ENCODE assay signal across 8 mouse cellular contexts in genomic region chr5:115564737-115565393, GRCm38 (mm10). TPM values are rescaled to one million over a fixed set of nuclear protein-coding genes. Genes with fewer than 3 reads are reported as not detected.
A peak's percentile ranks its signal among the peaks of the same experiment; 100 is the strongest.
DNase-seq lines count a peak whose midpoint lies in the region; ATAC-seq lines count a peak whose summit lies in the region.

Gene Gcn1l1, plus strand, starts transcription at chr5:115565254.

- peaks cover 37% of the 10 kb centered on the region for H3K36me3 ChIP-seq in embryonic facial prominence, embryonic 15.5 days
- peaks cover 40% of the 10 kb centered on the region for H3K36me3 ChIP-seq in limb, embryonic 15.5 days
- peaks cover 11% of the 10 kb centered on the region for H3K36me3 ChIP-seq in midbrain, embryonic 16.5 days (ENCODE audit: control insufficient read depth, insufficient read depth, low read length)

- 2% methylated on average over 55 of the region's 55 CpGs for WGBS in embryonic facial prominence, embryonic 15.5 days
- WGBS in limb, embryonic 15.5 days = 3% methylated on average over 55 of the region's 55 CpGs
- WGBS in midbrain, embryonic 16.5 days = 4% methylated on average over 28 of the region's 55 CpGs

- H3K4me3 ChIP-seq in embryonic facial prominence, embryonic 15.5 days (replicated peaks) = peak within 1 kb of the TSS; percentile 96
- peak within 1 kb of the TSS; percentile 99 for H3K4me3 ChIP-seq in limb, embryonic 15.5 days
- H3K4me3 ChIP-seq in midbrain, embryonic 16.5 days (ENCODE audit: low read depth, low read length) = peak within 1 kb of the TSS; percentile 96

- peak within 1 kb of the TSS; percentile 73 for H3K4me2 ChIP-seq in embryonic facial prominence, embryonic 15.5 days (replicated peaks)
- H3K4me2 ChIP-seq in limb, embryonic 15.5 days = peak within 1 kb of the TSS; percentile 83
- H3K4me2 ChIP-seq in midbrain, embryonic 16.5 days (ENCODE audit: low read length) = peak within 1 kb of the TSS; percentile 77

- H3K27me3 ChIP-seq in embryonic facial prominence, embryonic 15.5 days = no peaks in the 10 kb centered on the region
- H3K27me3 ChIP-seq in limb, embryonic 15.5 days = no peaks in the 10 kb centered on the region
- no peaks in the 10 kb centered on the region for H3K27me3 ChIP-seq in midbrain, embryonic 16.5 days (ENCODE audit: control insufficient read depth, insufficient read depth, low read depth, low read length)

- H3K4me1 ChIP-seq in embryonic facial prominence, embryonic 15.5 days = peaks cover 52% of the 10 kb centered on the region
- H3K4me1 ChIP-seq in limb, embryonic 15.5 days = peaks cover 37% of the 10 kb centered on the region
- peaks cover 20% of the 10 kb centered on the region for H3K4me1 ChIP-seq in midbrain, embryonic 16.5 days (ENCODE audit: control insufficient read depth, insufficient read depth, low read length)

- no peaks in the 10 kb centered on the region for H3K9me3 ChIP-seq in embryonic facial prominence, embryonic 15.5 days (replicated peaks)
- H3K9me3 ChIP-seq in limb, embryonic 15.5 days = no peaks in the 10 kb centered on the region
- no peaks in the 10 kb centered on the region for H3K9me3 ChIP-seq in midbrain, embryonic 16.5 days (replicated peaks; ENCODE audit: control insufficient read depth, low read length, poor library complexity, severe bottlenecking)

- H3K9ac ChIP-seq in embryonic facial prominence, embryonic 15.5 days = peak within 1 kb of the TSS; percentile 87
- H3K9ac ChIP-seq in limb, embryonic 15.5 days = peak within 1 kb of the TSS; percentile 95
- peak within 1 kb of the TSS; percentile 95 for H3K9ac ChIP-seq in midbrain, embryonic 16.5 days (ENCODE audit: low read depth, low read length)

- DNase-seq in B cell, adult 2 months = peak; percentile 77 to 84
- peak in 1 of 2 experiments; percentile 57 for DNase-seq in adrenal gland, postnatal 4 days (ENCODE audit: low spot score in 2 of 2)
- DNase-seq in heart, adult 9 months (ENCODE audit: low spot score in 2 of 2) = peak; percentile 69 to 75
- peak; percentile 73 for DNase-seq in kidney, adult 9 months
- DNase-seq in spleen, postnatal 10 days (ENCODE audit: low spot score in 2 of 2) = peak; percentile 69 to 81

- peak; percentile 87 for ATAC-seq in embryonic facial prominence, embryonic 15.5 days (ENCODE audit: insufficient number of reproducible peaks, low FRiP score, low TSS enrichment, low read depth)
- peak; percentile 78 for ATAC-seq in limb, embryonic 15.5 days (ENCODE audit: insufficient number of reproducible peaks, low FRiP score, low TSS enrichment, low read depth)
- ATAC-seq in midbrain, embryonic 16.5 days = peak; percentile 89

- H3K27ac ChIP-seq in embryonic facial prominence, embryonic 15.5 days (replicated peaks) = peak within 1 kb of the TSS; percentile 73
- H3K27ac ChIP-seq in limb, embryonic 15.5 days = peak within 1 kb of the TSS; percentile 86
- peak within 1 kb of the TSS; percentile 77 for H3K27ac ChIP-seq in midbrain, embryonic 16.5 days (ENCODE audit: low read length)

RNA-seq across cellular contexts. Expression of gene Gcn1l1, which starts in this region (rescaled TPM):
- 10 to 100 TPM; 83.5 to 87.5 TPM for total RNA-seq in adrenal gland, postnatal 4 days (2021)
- 36.2 and 36.4 TPM in 2 replicates for polyA plus RNA-seq in embryonic facial prominence, embryonic 15.5 days (2015; fragmentation: Nextera tagmentation; extraction: Ambion mirVana)
- polyA plus RNA-seq in limb, embryonic 15.5 days (2015; fragmentation: Nextera tagmentation; extraction: Ambion mirVana) = 32.9 and 36.3 TPM in 2 replicates
- 45.1 and 46.7 TPM in 2 replicates for polyA plus RNA-seq in midbrain, embryonic 16.5 days (2015; fragmentation: Nextera tagmentation; extraction: Ambion mirVana)
